Mouse (Mus musculus): ENCODE data around the gene Ogt. TPM values are rescaled to one million over a fixed set of nuclear protein-coding genes. Genes with fewer than 3 reads are reported as not detected.

Ogt gene
- polyA plus RNA-seq, 1 experiment from 2014 or later, result 130 TPM

GRCm38 (mm10) chrX:101646621-101647020, 6.8 kb downstream of the Ogt start:
- Histone ChIP-seq H3K4me3 (no peak overlapping the region), H3K27ac (no peak overlapping the region), H3K9me3 (no peaks in the 10 kb centered on the region), H3K4me1 (peaks cover 10% of the 10 kb centered on the region), H3K36me3 (replicated peaks) (peaks cover 60% of the 10 kb centered on the region), H3K27me3 (ENCODE audit: poor library complexity, severe bottlenecking) (peaks cover 17% of the 10 kb centered on the region)
- no peak for DNase-seq (ENCODE audit: extremely low spot score, low spot score)
- WGBS, result 91% methylated on average over 5 of the region's 5 CpGs

GRCm38 (mm10) chrX:101695686-101696085, 55.8 kb downstream of the Ogt start:
- H3K9me3 ChIP-seq, result peaks cover 29% of the 10 kb centered on the region
- no peak for DNase-seq (ENCODE audit: extremely low spot score, low spot score)
- H3K27me3 ChIP-seq (ENCODE audit: poor library complexity, severe bottlenecking), result no peaks in the 10 kb centered on the region
- H3K4me3 ChIP-seq, result no peak overlapping the region
- WGBS, result 89% methylated on average over 27 of the region's 27 CpGs
- no peaks in the 10 kb centered on the region for H3K4me1 ChIP-seq
- H3K36me3 ChIP-seq (replicated peaks), result no peaks in the 10 kb centered on the region
- no peak overlapping the region for H3K27ac ChIP-seq

GRCm38 (mm10) chrX:101697537-101697936, 57.7 kb downstream of the Ogt start:
- H3K36me3 ChIP-seq (replicated peaks), result no peaks in the 10 kb centered on the region
- no peaks in the 10 kb centered on the region for H3K4me1 ChIP-seq
- no peak for DNase-seq (ENCODE audit: extremely low spot score, low spot score)
- no peak overlapping the region for H3K4me3 ChIP-seq
- 74% methylated on average over 51 of the region's 54 CpGs for WGBS
- H3K9me3 ChIP-seq, result peaks cover 29% of the 10 kb centered on the region
- H3K27ac ChIP-seq, result no peak overlapping the region
- no peaks in the 10 kb centered on the region for H3K27me3 ChIP-seq (ENCODE audit: poor library complexity, severe bottlenecking)

- Histone ChIP-seq H3K36me3 (replicated peaks) (no peaks in the 10 kb centered on the region), H3K4me3 (no peak overlapping the region), H3K9me3 (peaks cover 29% of the 10 kb centered on the region), H3K4me1 (no peaks in the 10 kb centered on the region), H3K27ac (no peak overlapping the region), H3K27me3 (ENCODE audit: poor library complexity, severe bottlenecking) (no peaks in the 10 kb centered on the region)
- WGBS, result 56% methylated on average over 23 of the region's 23 CpGs
- DNase-seq (ENCODE audit: extremely low spot score, low spot score), result no peak
These were observed 58.4 kb downstream of the Ogt start for GRCm38 (mm10) chrX:101698232-101698631.

- Histone ChIP-seq H3K27me3 (ENCODE audit: poor library complexity, severe bottlenecking) (peaks cover 31% of the 10 kb centered on the region), H3K9me3 (no peaks in the 10 kb centered on the region), H3K27ac (no peak overlapping the region), H3K4me1 (no peaks in the 10 kb centered on the region), H3K4me3 (no peak overlapping the region), H3K36me3 (replicated peaks) (no peaks in the 10 kb centered on the region)
- WGBS, result 87% methylated on average over 7 of the region's 7 CpGs
- DNase-seq (ENCODE audit: extremely low spot score, low spot score), result no peak
These were observed 65.3 kb downstream of the Ogt start for GRCm38 (mm10) chrX:101705111-101705510.

GRCm38 (mm10) chrX:101720401-101720800, 80.5 kb downstream of the Ogt start:
- Histone ChIP-seq H3K27me3 (ENCODE audit: poor library complexity, severe bottlenecking) (peaks cover 76% of the 10 kb centered on the region), H3K36me3 (replicated peaks) (no peaks in the 10 kb centered on the region), H3K4me3 (no peak overlapping the region), H3K9me3 (no peaks in the 10 kb centered on the region), H3K27ac (no peak overlapping the region), H3K4me1 (no peaks in the 10 kb centered on the region)
- 53% methylated on average over 1 of the region's 1 CpGs for WGBS
- no peak for DNase-seq (ENCODE audit: extremely low spot score, low spot score)

- H3K4me1 ChIP-seq, result no peaks in the 10 kb centered on the region
- no peaks in the 10 kb centered on the region for H3K36me3 ChIP-seq (replicated peaks)
- H3K9me3 ChIP-seq, result no peaks in the 10 kb centered on the region
- no peak for DNase-seq (ENCODE audit: extremely low spot score, low spot score)
- no peak overlapping the region for H3K4me3 ChIP-seq
- H3K27ac ChIP-seq, result no peak overlapping the region
- H3K27me3 ChIP-seq (ENCODE audit: poor library complexity, severe bottlenecking), result peaks cover 83% of the 10 kb centered on the region
These were observed 90.2 kb downstream of the Ogt start for GRCm38 (mm10) chrX:101730010-101730409.

- Histone ChIP-seq H3K36me3 (replicated peaks) (no peaks in the 10 kb centered on the region), H3K27me3 (ENCODE audit: poor library complexity, severe bottlenecking) (peaks cover 86% of the 10 kb centered on the region)
- WGBS, result 88% methylated on average over 12 of the region's 12 CpGs
These were observed 92.8 kb downstream of the Ogt start for GRCm38 (mm10) chrX:101732644-101733043.

GRCm38 (mm10) chrX:101733288-101733687, 93.4 kb downstream of the Ogt start:
- Histone ChIP-seq H3K9me3 (no peaks in the 10 kb centered on the region), H3K27ac (no peak overlapping the region), H3K4me3 (no peak overlapping the region), H3K27me3 (ENCODE audit: poor library complexity, severe bottlenecking) (peaks cover 88% of the 10 kb centered on the region), H3K36me3 (replicated peaks) (no peaks in the 10 kb centered on the region), H3K4me1 (no peaks in the 10 kb centered on the region)
- DNase-seq (ENCODE audit: extremely low spot score, low spot score), result no peak
- 84% methylated on average over 3 of the region's 3 CpGs for WGBS

More at GRCm38 (mm10) chrX:101732644-101733043, 92.8 kb downstream of the Ogt start:
- Histone ChIP-seq H3K9me3 (no peaks in the 10 kb centered on the region), H3K27ac (no peak overlapping the region), H3K4me3 (no peak overlapping the region), H3K4me1 (no peaks in the 10 kb centered on the region)
- no peak for DNase-seq (ENCODE audit: extremely low spot score, low spot score)

- Histone ChIP-seq H3K36me3 (replicated peaks) (no peaks in the 10 kb centered on the region), H3K27me3 (ENCODE audit: poor library complexity, severe bottlenecking) (peaks cover 93% of the 10 kb centered on the region), H3K4me1 (no peaks in the 10 kb centered on the region), H3K27ac (no peak within 1 kb of the TSS), H3K4me3 (no peak within 1 kb of the TSS), H3K9me3 (no peaks in the 10 kb centered on the region)
- 78% methylated on average over 11 of the region's 11 CpGs for WGBS
- no peak for DNase-seq (ENCODE audit: extremely low spot score, low spot score)
These were observed 94.0 kb downstream of the Ogt start, which contains the start of gene Cxcr3 for GRCm38 (mm10) chrX:101733828-101734319. Gene Cxcr3, minus strand, starts transcription at chrX:101734269.

Other genes with a start within 250 kb of the Ogt start
- gene Zmym3, start 219.2 kb upstream of the Ogt start, polyA plus RNA-seq (2016; fragmentation: Nextera tagmentation; extraction: Ambion mirVana), result 20.4 and 24.2 TPM in 2 replicates
- 639 and 665 TPM in 2 replicates for gene Nono, start 210.7 kb upstream of the Ogt start, polyA plus RNA-seq (2016; fragmentation: Nextera tagmentation; extraction: Ambion mirVana)
- 2.0 and 2.1 TPM in 2 replicates for gene Itgb1bp2, start 191.0 kb upstream of the Ogt start, polyA plus RNA-seq (2016; fragmentation: Nextera tagmentation; extraction: Ambion mirVana)
- gene Taf1, start 107.3 kb upstream of the Ogt start, polyA plus RNA-seq (2016; fragmentation: Nextera tagmentation; extraction: Ambion mirVana), result 22.9 and 23.0 TPM in 2 replicates
- 0.20 and 0.31 TPM in 2 replicates for gene Cxcr3, start 94.2 kb downstream of the Ogt start, polyA plus RNA-seq (2016; fragmentation: Nextera tagmentation; extraction: Ambion mirVana)
- not detected in 2 replicates for gene Gm4779, start 154.4 kb downstream of the Ogt start, polyA plus RNA-seq (2016; fragmentation: Nextera tagmentation; extraction: Ambion mirVana)
- 0.16 TPM in 1 of 2 replicates, not detected in the other for gene 8030474K03Rik, start 154.6 kb downstream of the Ogt start, polyA plus RNA-seq (2016; fragmentation: Nextera tagmentation; extraction: Ambion mirVana)
- 11.3 and 12.1 TPM in 2 replicates for gene Nhsl2, start 209.3 kb downstream of the Ogt start, polyA plus RNA-seq (2016; fragmentation: Nextera tagmentation; extraction: Ambion mirVana)

All from forebrain, embryonic 10.5 days (tissue).